Mouse (Mus musculus) midbrain, embryonic 11.5 days (tissue): Measurements from ENCODE around the gene Hspbp1. TPM values are rescaled to one million over a fixed set of nuclear protein-coding genes. Genes with fewer than 3 reads are reported as not detected.

ENCODE experiments used
- ATAC-seq: fragments of 200-750 bp; cut with Nextera tagmentation; 2 replicates; pipeline ENCODE4 v1.8.0; 2017; ENCODE audit warnings: moderate TSS enrichment, moderate library complexity; ENCODE audit not compliant: low FRiP score
- DNase-seq: peaks from one replicate; pipeline ENCODE4 v3.0.0; 2015; ENCODE audit warnings: low spot score; ENCODE audit errors: missing footprints
- H3K27ac ChIP-seq: fragments of 300-500 bp; sonication (generic); 2 replicates; pipeline ENCODE4 v1.5.1; 2014; ENCODE audit warnings: low read depth, low read length
- H3K27me3 ChIP-seq: fragments of 300-500 bp; sonication (generic); 2 replicates; pipeline ENCODE4 v1.6.1; 2014; ENCODE audit warnings: mild to moderate bottlenecking, low read length, moderate library complexity, mixed read lengths; ENCODE audit not compliant: control insufficient read depth, insufficient read depth
- H3K36me3 ChIP-seq: fragments of 300-500 bp; sonication (generic); 2 replicates; pipeline ENCODE4 v1.6.1; 2014; ENCODE audit warnings: mild to moderate bottlenecking, low read length, moderate library complexity, mixed read lengths; ENCODE audit not compliant: control insufficient read depth, insufficient read depth
- H3K4me1 ChIP-seq: fragments of 300-500 bp; sonication (generic); 2 replicates; pipeline ENCODE4 v1.6.1; 2014; ENCODE audit warnings: low read length; ENCODE audit not compliant: control insufficient read depth, insufficient read depth
- H3K4me2 ChIP-seq: fragments of 300-500 bp; sonication (generic); 2 replicates; pipeline ENCODE4 v1.6.1; 2014; ENCODE audit warnings: mild to moderate bottlenecking, moderate library complexity
- H3K4me3 ChIP-seq: fragments of 300-500 bp; sonication (generic); 2 replicates; pipeline ENCODE4 v1.5.1; 2014; ENCODE audit warnings: low read depth, low read length
- H3K9ac ChIP-seq: fragments of 300-500 bp; sonication (generic); 2 replicates; pipeline ENCODE4 v1.6.1; 2014; ENCODE audit warnings: low read length
- H3K9me3 ChIP-seq: fragments of 300-500 bp; sonication (generic); 2 replicates; pipeline ENCODE4 v1.6.1; 2016; ENCODE audit warnings: low read length; ENCODE audit not compliant: control insufficient read depth
- WGBS: fragments of 180-500 bp; shearing (Covaris S2); extraction: QIAGEN DNeasy Blood & Tissue Kit; methylation state at CpG from one replicate; pipeline ENCODE4 v1.1.7; 2014; 5-methylcytosine and 5-hydroxymethylcytosine counted together
- polyA plus RNA-seq: library from polyadenylated mRNA; unstranded; fragments of >200 nt; fragmentation: Nextera tagmentation; extraction: Ambion mirVana; gene quantifications from 2 replicates; pipeline ENCODE4 v1.2.1, GENCODE M21; 2014

Gene Hspbp1
- polyA plus RNA-seq, 1 experiment from 2014 or later: 113 TPM

DNA sequence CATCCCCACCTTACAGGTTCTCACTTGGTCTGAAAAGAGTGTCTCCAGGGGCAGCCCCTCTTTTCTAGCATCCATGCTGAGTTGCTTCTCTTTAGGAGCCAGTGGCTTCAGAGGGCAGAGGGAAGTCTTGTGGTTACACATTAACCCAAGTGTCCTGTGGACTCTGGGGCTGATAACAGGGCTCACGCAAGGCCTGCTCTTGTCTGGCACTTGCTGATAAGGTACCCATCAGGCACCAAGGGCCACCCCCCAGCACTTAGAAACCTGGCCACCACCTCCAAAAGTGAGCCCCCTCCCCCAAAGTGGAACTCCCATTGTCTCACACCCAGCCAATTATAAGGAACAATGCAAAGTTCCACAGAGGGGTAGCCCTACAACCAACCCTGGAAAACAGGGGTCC is 54.7 kb downstream of the Hspbp1 start:
- Histone ChIP-seq H3K9ac (no peak overlapping the region), H3K27ac (no peak overlapping the region), H3K4me2 (no peak overlapping the region), H3K36me3 (peaks cover 26% of the 10 kb centered on the region), H3K4me1 (no peaks in the 10 kb centered on the region), H3K4me3 (no peak overlapping the region), H3K9me3 (no peaks in the 10 kb centered on the region), H3K27me3 (no peaks in the 10 kb centered on the region)
- DNase-seq (no peak), ATAC-seq (no peak)
- WGBS: 91% methylated on average over 1 of the region's 1 CpGs

DNA sequence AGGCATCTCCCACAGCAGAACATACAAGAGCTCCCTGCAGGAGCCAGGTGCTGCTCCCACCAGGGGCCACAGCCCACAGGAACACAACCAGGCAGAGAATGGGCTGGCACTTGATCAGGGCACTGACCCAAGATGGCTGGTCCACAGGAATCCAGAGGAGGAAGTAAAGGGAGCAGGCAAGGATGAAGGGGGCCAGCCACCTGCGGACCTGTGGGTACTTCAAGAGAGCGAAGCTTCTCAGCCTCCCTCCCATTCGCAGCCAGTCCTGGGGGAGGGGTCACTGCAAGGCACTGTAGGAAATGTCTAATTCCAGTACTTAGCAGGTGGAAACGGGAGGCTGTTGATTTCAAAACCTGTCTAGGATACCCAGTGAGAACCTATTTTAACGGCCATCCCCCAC is 55.3 kb downstream of the Hspbp1 start:
- Histone ChIP-seq H3K27ac (no peak overlapping the region), H3K9ac (no peak overlapping the region), H3K9me3 (no peaks in the 10 kb centered on the region), H3K27me3 (no peaks in the 10 kb centered on the region), H3K4me2 (no peak overlapping the region), H3K4me3 (no peak overlapping the region), H3K4me1 (no peaks in the 10 kb centered on the region), H3K36me3 (peaks cover 26% of the 10 kb centered on the region)
- DNase-seq (no peak), ATAC-seq (no peak)
- 91% methylated on average over 5 of the region's 5 CpGs for WGBS

DNA sequence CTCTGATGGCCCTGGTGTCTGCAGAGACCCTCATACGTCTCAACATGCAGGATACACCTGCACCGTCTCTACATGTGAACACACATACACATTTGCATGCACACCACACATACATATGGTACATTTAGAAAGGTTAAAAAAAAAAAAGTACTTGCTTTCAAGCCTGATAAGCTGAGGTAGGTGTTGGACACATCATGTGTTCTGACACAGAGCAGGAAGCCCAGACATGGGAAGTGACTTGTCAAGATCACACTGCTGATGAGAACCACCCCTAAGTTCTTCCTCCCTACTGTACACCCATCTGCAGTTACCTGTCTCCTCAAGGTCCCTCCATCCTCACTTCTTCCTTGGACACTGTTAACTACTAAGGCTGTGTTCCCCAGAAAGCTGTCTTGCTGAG is 58.9 kb downstream of the Hspbp1 start:
- Histone ChIP-seq H3K4me3 (no peak overlapping the region), H3K9ac (no peak overlapping the region), H3K4me2 (no peak overlapping the region), H3K36me3 (peaks cover 11% of the 10 kb centered on the region; the same call in 1 of the 2 replicates), H3K27me3 (no peaks in the 10 kb centered on the region), H3K27ac (no peak overlapping the region), H3K4me1 (no peaks in the 10 kb centered on the region), H3K9me3 (no peaks in the 10 kb centered on the region)
- 82% methylated on average over 2 of the region's 2 CpGs for WGBS
- no peak for ATAC-seq
- no peak for DNase-seq

DNA sequence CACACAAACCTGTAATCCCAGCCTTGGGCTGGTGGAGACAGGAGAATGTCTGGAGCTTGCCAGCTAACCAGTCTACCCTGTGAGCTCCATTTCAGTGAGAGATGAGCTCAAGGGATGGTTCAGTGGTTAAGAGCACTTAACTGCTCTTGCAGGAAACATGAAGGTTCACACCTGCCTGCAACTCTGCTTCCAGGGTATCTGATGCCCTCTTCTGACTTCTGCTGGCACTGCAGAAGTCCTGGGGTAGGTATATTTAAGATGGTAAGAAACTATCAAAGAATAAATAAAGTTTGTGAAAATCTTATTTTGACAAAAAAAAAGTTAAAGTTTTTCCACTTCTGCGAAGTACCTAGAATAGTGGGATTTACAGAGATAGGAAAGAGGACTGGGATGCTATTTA is 60.5 kb downstream of the Hspbp1 start:
- Histone ChIP-seq H3K9me3 (no peaks in the 10 kb centered on the region), H3K4me3 (no peak overlapping the region), H3K27me3 (no peaks in the 10 kb centered on the region), H3K36me3 (peaks cover 6% of the 10 kb centered on the region; the same call in 1 of the 2 replicates), H3K27ac (no peak overlapping the region), H3K4me2 (no peak overlapping the region), H3K4me1 (no peaks in the 10 kb centered on the region), H3K9ac (no peak overlapping the region)
- DNase-seq: no peak
- ATAC-seq: no peak
- WGBS: 39% methylated on average over 1 of the region's 1 CpGs

DNA sequence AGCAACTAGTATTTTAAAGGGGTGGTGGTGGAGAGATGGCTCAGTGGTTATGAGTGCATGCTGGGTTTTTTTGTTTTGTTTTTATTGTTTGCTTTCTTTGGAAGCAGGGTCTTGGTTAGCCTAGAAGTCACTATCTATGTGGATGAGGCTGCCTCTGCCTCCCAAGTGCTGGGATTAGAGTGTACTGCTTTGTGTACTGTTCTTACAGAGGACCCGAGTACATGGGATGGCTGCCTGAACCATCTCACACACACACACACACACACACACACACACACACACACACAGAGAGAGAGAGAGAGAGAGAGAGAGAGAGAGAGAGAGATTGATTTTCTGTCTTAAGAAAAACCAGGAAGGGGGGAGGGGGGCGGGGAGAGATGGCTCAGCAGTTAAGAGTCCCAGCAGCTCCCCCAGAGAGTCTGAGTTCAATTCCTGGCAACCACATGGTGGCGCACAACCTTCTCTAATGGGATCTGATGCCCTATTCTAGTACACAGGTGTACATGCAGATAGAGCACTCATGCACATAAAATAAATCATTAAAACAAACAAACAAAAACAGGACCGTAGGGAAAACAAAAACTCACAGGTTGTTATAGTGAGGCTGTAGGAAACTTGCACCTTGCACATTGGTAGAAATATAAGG is 61.2 kb downstream of the Hspbp1 start:
- WGBS: 23% methylated on average over 4 of the region's 4 CpGs
- ATAC-seq: peak; percentile 61; the same call in 1 of the 2 replicates
- H3K9ac ChIP-seq: no peak overlapping the region

DNA sequence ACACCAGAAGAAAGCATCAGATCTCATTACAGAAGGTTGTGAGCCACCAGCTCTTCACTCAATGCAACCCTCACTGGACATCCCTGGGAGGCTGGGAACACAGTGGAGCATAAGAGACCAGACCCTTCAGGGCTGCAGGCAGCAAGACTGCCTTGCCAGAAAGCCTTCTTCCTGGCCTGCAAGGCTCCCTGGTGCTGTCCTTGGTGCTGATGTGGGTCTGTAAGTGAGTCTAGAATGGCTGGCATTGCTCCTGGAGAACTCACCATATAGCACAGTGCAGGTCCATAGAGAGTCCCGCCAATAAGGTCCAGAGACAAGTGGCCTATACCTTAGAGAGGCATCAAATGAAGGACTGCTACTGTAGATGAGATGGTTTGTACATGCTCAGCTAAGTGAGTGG is 64.9 kb downstream of the Hspbp1 start:
- Histone ChIP-seq H3K9ac (no peak overlapping the region), H3K4me2 (no peak overlapping the region), H3K27me3 (no peaks in the 10 kb centered on the region), H3K4me1 (no peaks in the 10 kb centered on the region), H3K4me3 (no peak overlapping the region), H3K36me3 (no peaks in the 10 kb centered on the region), H3K9me3 (no peaks in the 10 kb centered on the region), H3K27ac (no peak overlapping the region)
- no peak for ATAC-seq
- 42% methylated on average over 1 of the region's 1 CpGs for WGBS
- no peak for DNase-seq

More for the DNA sequence above, 61.2 kb downstream of the Hspbp1 start:
- H3K4me1 ChIP-seq: no peaks in the 10 kb centered on the region
- DNase-seq: peak; percentile 87
- no peaks in the 10 kb centered on the region; the same call in 1 of the 2 replicates for H3K36me3 ChIP-seq
- H3K9me3 ChIP-seq: no peaks in the 10 kb centered on the region
- no peak overlapping the region for H3K27ac ChIP-seq
- H3K4me3 ChIP-seq: no peak overlapping the region
- H3K27me3 ChIP-seq: no peaks in the 10 kb centered on the region
- H3K4me2 ChIP-seq: no peak overlapping the region

DNA sequence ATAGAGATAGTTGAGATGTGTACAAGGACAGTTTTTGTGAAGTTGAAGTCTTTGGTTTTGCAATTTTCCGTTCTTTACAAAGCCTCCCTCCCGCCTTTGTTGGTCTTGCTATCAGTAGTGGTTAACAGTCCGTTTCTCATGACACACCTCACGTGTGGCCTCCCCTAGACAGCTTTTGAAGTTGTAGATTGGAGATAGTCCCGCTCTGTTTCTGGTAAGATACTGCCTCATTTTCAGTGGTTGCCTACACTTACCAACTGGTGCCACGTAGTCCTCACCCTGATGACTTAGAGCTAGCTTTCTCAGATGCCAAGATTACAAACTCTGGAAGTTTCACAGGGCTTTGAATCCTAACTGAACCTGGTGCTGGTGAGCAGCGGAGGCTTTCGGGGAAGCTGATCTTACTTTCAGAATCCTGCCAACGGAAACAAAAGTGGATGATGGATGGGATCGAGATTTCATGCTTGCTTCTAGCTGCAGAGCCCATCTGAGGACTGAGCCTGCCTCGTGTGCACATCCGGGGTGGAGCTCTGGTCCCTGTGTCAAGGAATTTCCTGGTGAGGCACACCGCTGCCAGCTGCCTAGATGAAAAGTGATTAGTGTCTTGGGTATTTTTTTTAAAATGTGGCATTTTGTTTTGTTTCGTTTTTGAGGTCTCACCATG is 71.0 kb downstream of the Hspbp1 start:
- Histone ChIP-seq H3K36me3 (no peaks in the 10 kb centered on the region), H3K4me2 (no peak overlapping the region), H3K27me3 (no peaks in the 10 kb centered on the region), H3K9ac (no peak overlapping the region), H3K27ac (no peak overlapping the region), H3K4me1 (no peaks in the 10 kb centered on the region), H3K4me3 (no peak overlapping the region), H3K9me3 (no peaks in the 10 kb centered on the region)
- 84% methylated on average over 14 of the region's 14 CpGs for WGBS
- no peak for DNase-seq
- ATAC-seq: no peak

DNA sequence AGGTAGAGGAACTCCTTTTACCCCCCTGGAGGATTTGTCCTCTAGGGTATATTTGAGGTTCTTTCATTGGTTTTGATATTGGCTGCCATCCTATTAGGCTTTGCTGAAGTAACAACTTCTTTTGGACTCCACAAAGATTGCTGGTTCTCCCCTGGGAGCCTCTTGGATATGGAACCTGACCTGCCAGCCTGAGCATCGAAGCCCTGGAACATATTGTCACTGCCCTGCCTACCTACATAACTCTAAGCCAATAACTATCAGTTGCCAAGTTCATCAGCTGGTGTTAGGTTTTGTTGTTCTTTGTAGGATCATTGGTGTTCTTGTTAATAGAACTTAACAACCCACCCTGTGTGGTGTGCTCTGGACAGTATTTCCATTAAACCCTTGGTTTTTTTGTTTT is 71.9 kb downstream of the Hspbp1 start:
- Histone ChIP-seq H3K9me3 (no peaks in the 10 kb centered on the region), H3K9ac (no peak overlapping the region), H3K27me3 (no peaks in the 10 kb centered on the region), H3K4me2 (no peak overlapping the region), H3K4me3 (no peak overlapping the region), H3K36me3 (no peaks in the 10 kb centered on the region), H3K27ac (no peak overlapping the region), H3K4me1 (no peaks in the 10 kb centered on the region)
- WGBS: 82% methylated on average over 1 of the region's 1 CpGs
- ATAC-seq (no peak), DNase-seq (no peak)

DNA sequence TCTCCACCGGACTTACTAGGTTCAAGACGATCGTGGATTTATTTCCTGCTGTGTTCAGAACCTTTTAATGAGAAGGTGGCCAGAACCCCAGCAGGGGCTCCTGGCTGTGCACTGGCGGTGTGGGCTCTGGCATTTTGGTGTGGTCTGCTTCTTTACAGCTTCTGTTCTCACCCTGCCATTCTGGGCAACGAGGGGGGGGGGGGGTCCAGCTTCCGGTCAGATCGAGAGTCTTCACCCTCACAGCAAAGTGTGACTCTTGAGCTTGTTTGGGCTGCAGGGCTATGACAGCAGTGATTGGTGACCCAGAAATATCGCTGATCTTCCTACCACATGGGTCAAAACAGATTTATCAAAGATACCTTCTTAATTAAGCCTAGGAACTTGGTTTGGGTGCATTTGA is 72.5 kb downstream of the Hspbp1 start:
- 66% methylated on average over 8 of the region's 8 CpGs for WGBS
- Histone ChIP-seq H3K27ac (no peak overlapping the region), H3K9ac (no peak overlapping the region), H3K9me3 (no peaks in the 10 kb centered on the region), H3K4me2 (no peak overlapping the region), H3K4me1 (no peaks in the 10 kb centered on the region), H3K36me3 (no peaks in the 10 kb centered on the region), H3K4me3 (no peak overlapping the region), H3K27me3 (no peaks in the 10 kb centered on the region)
- DNase-seq (no peak), ATAC-seq (no peak)
